Mouse (Mus musculus): ENCODE measurements at regions not wholly inside any gene's neighbourhood (a gene's known extent, or its start where the extent isn't known, plus 50 kb on each side); places are given as distances from the start of the nearest gene placed in this dataset.

DNA sequence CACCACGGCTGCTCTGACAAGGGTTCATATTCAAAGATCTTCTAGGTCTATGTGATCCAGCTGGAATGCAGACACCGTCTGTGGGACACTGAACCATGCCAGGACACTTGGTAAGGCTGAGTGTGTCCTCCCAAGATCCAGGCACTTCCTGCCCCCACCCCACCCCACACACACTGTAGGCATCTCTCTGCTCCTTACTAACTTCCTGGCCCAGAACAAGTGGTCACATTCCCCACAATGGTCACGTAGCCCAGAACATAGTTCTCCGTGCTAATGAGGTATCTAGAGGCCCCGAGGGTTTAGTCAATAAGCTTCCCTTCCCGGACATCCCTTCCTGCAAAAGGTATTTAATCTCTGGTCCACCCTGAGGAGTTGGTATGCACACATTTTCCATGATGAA is 54.5 kb upstream of the Cav2 start:
- no peak for DNase-seq
